Mouse (Mus musculus): ENCODE results near the gene Tas1r2. TPM values are rescaled to one million over a fixed set of nuclear protein-coding genes. Genes with fewer than 3 reads are reported as not detected.
A peak's percentile ranks its signal among the peaks of the same experiment; 100 is the strongest.

Tas1r2 gene
- polyA plus RNA-seq, 1 experiment from 2014 or later: not detected

- WGBS: 56% methylated on average over 6 of the region's 6 CpGs
- peaks cover 38% of the 10 kb centered on the region for H3K27me3 ChIP-seq
- peaks cover 48% of the 10 kb centered on the region for H3K4me1 ChIP-seq (replicated peaks)
- H3K4me2 ChIP-seq: no peak overlapping the region
- no peak overlapping the region for H3K4me3 ChIP-seq
- H3K27ac ChIP-seq: no peak overlapping the region
- H3K36me3 ChIP-seq: peaks cover 33% of the 10 kb centered on the region
- H3K9me3 ChIP-seq: no peaks in the 10 kb centered on the region
- no peak overlapping the region for H3K9ac ChIP-seq
- ATAC-seq (ENCODE audit: low FRiP score): no peak
Observed at GRCm38 (mm10) chr4:139640775-139641174, 12.6 kb upstream of the Tas1r2 start.

- Histone ChIP-seq H3K9me3 (no peaks in the 10 kb centered on the region), H3K9ac (peak overlapping the region; percentile 65), H3K4me3 (peak overlapping the region; percentile 17), H3K27me3 (peaks cover 36% of the 10 kb centered on the region), H3K4me2 (peak overlapping the region; percentile 45), H3K4me1 (replicated peaks) (peaks cover 43% of the 10 kb centered on the region), H3K36me3 (peaks cover 36% of the 10 kb centered on the region), H3K27ac (0 out of 2 replicates have a peak overlapping the region, but pooled peaks have one; percentile 19)
- ATAC-seq (ENCODE audit: low FRiP score): 0 out of 2 replicates have a peak, but pooled peaks have one; percentile 8
- WGBS: 2% methylated on average over 29 of the region's 30 CpGs
Observed at GRCm38 (mm10) chr4:139641829-139642425, 11.4 kb upstream of the Tas1r2 start.

- no peak overlapping the region for H3K27ac ChIP-seq
- H3K4me2 ChIP-seq: no peak overlapping the region
- H3K9ac ChIP-seq: no peak overlapping the region
- peaks cover 43% of the 10 kb centered on the region for H3K4me1 ChIP-seq (replicated peaks)
- 16% methylated on average over 9 of the region's 9 CpGs for WGBS
- H3K9me3 ChIP-seq: no peaks in the 10 kb centered on the region
- ATAC-seq (ENCODE audit: low FRiP score): peak; percentile 37; the same call in 1 of the 2 replicates
- no peak overlapping the region for H3K4me3 ChIP-seq
- H3K36me3 ChIP-seq: peaks cover 43% of the 10 kb centered on the region
- H3K27me3 ChIP-seq: peaks cover 34% of the 10 kb centered on the region
Observed at GRCm38 (mm10) chr4:139643972-139644371, 9.4 kb upstream of the Tas1r2 start.

GRCm38 (mm10) chr4:139646916-139647315, 6.4 kb upstream of the Tas1r2 start:
- no peak overlapping the region for H3K4me3 ChIP-seq
- WGBS: 86% methylated on average over 7 of the region's 7 CpGs
- H3K27me3 ChIP-seq: peaks cover 23% of the 10 kb centered on the region
- H3K4me2 ChIP-seq: no peak overlapping the region
- peaks cover 44% of the 10 kb centered on the region for H3K36me3 ChIP-seq
- no peaks in the 10 kb centered on the region for H3K9me3 ChIP-seq
- no peak for ATAC-seq (ENCODE audit: low FRiP score)
- no peak overlapping the region for H3K27ac ChIP-seq
- H3K4me1 ChIP-seq (replicated peaks): peaks cover 26% of the 10 kb centered on the region
- H3K9ac ChIP-seq: no peak overlapping the region

- Histone ChIP-seq H3K27ac (no peak overlapping the region), H3K36me3 (peaks cover 29% of the 10 kb centered on the region), H3K4me3 (no peak overlapping the region), H3K9ac (no peak overlapping the region; the same call in 1 of the 2 replicates), H3K4me1 (replicated peaks) (peaks cover 13% of the 10 kb centered on the region; the same call in 1 of the 2 replicates), H3K4me2 (no peak overlapping the region), H3K9me3 (no peaks in the 10 kb centered on the region), H3K27me3 (no peaks in the 10 kb centered on the region; the same call in 1 of the 2 replicates)
- no peak for ATAC-seq (ENCODE audit: low FRiP score)
- WGBS: 73% methylated on average over 15 of the region's 15 CpGs
Observed at GRCm38 (mm10) chr4:139650086-139650743, 3.1 kb upstream of the Tas1r2 start.

GRCm38 (mm10) chr4:139650907-139651306, 2.4 kb upstream of the Tas1r2 start:
- Histone ChIP-seq H3K27me3 (no peaks in the 10 kb centered on the region; the same call in 1 of the 2 replicates), H3K27ac (no peak overlapping the region), H3K4me1 (replicated peaks) (peaks cover 13% of the 10 kb centered on the region; the same call in 1 of the 2 replicates), H3K4me3 (no peak overlapping the region), H3K36me3 (peaks cover 25% of the 10 kb centered on the region), H3K9ac (peak overlapping the region; percentile 53; the same call in 1 of the 2 replicates), H3K9me3 (no peaks in the 10 kb centered on the region), H3K4me2 (no peak overlapping the region)
- 37% methylated on average over 11 of the region's 11 CpGs for WGBS
- ATAC-seq (ENCODE audit: low FRiP score): no peak

- Histone ChIP-seq H3K4me1 (replicated peaks) (no peaks in the 10 kb centered on the region), H3K27me3 (0 out of 2 replicates have a peak, but pooled peaks cover 8% of the 10 kb centered on the region), H3K4me2 (no peak overlapping the region), H3K9ac (no peak overlapping the region), H3K36me3 (no peaks in the 10 kb centered on the region), H3K9me3 (no peaks in the 10 kb centered on the region), H3K4me3 (no peak overlapping the region), H3K27ac (no peak overlapping the region)
- 80% methylated on average over 14 of the region's 14 CpGs for WGBS
- no peak for ATAC-seq (ENCODE audit: low FRiP score)
Observed at GRCm38 (mm10) chr4:139661897-139662296, 8.6 kb downstream of the Tas1r2 start.

GRCm38 (mm10) chr4:139667632-139668031, 14.3 kb downstream of the Tas1r2 start:
- WGBS: 43% methylated on average over 6 of the region's 6 CpGs
- Histone ChIP-seq H3K4me1 (replicated peaks) (no peaks in the 10 kb centered on the region), H3K9me3 (no peaks in the 10 kb centered on the region), H3K4me3 (no peak overlapping the region), H3K27ac (no peak overlapping the region), H3K9ac (0 out of 2 replicates have a peak overlapping the region, but pooled peaks have one; percentile 19), H3K4me2 (no peak overlapping the region), H3K27me3 (peaks cover 18% of the 10 kb centered on the region; the same call in 1 of the 2 replicates), H3K36me3 (no peaks in the 10 kb centered on the region)
- no peak for ATAC-seq (ENCODE audit: low FRiP score)

GRCm38 (mm10) chr4:139669847-139670246, 16.5 kb downstream of the Tas1r2 start:
- ATAC-seq (ENCODE audit: low FRiP score): peak; percentile 17; the same call in 1 of the 2 replicates
- peaks cover 17% of the 10 kb centered on the region; the same call in 1 of the 2 replicates for H3K27me3 ChIP-seq
- no peaks in the 10 kb centered on the region for H3K9me3 ChIP-seq
- no peak overlapping the region for H3K4me3 ChIP-seq
- WGBS: 24% methylated on average over 6 of the region's 6 CpGs
- no peaks in the 10 kb centered on the region for H3K36me3 ChIP-seq
- no peaks in the 10 kb centered on the region for H3K4me1 ChIP-seq (replicated peaks)
- no peak overlapping the region for H3K27ac ChIP-seq
- H3K9ac ChIP-seq: no peak overlapping the region
- H3K4me2 ChIP-seq: no peak overlapping the region

- peaks cover 4% of the 10 kb centered on the region; the same call in 1 of the 2 replicates for H3K4me1 ChIP-seq (replicated peaks)
- no peak overlapping the region for H3K27ac ChIP-seq
- H3K4me2 ChIP-seq: no peak overlapping the region
- no peak for ATAC-seq (ENCODE audit: low FRiP score)
- 47% methylated on average over 9 of the region's 9 CpGs for WGBS
- H3K4me3 ChIP-seq: no peak overlapping the region
- H3K9me3 ChIP-seq: peaks cover 7% of the 10 kb centered on the region; the same call in 1 of the 2 replicates
- H3K36me3 ChIP-seq: no peaks in the 10 kb centered on the region
- H3K27me3 ChIP-seq: peaks cover 16% of the 10 kb centered on the region; the same call in 1 of the 2 replicates
- H3K9ac ChIP-seq: no peak overlapping the region
Observed at GRCm38 (mm10) chr4:139675696-139676095, 22.4 kb downstream of the Tas1r2 start.

- H3K4me1 ChIP-seq (replicated peaks): no peaks in the 10 kb centered on the region
- no peak overlapping the region for H3K4me2 ChIP-seq
- 81% methylated on average over 22 of the region's 22 CpGs for WGBS
Observed at GRCm38 (mm10) chr4:139683728-139684638, 30.6 kb downstream of the Tas1r2 start.

More at GRCm38 (mm10) chr4:139683728-139684638, 30.6 kb downstream of the Tas1r2 start:
- H3K27me3 ChIP-seq: peaks cover 18% of the 10 kb centered on the region; the same call in 1 of the 2 replicates
- H3K27ac ChIP-seq: no peak overlapping the region
- no peaks in the 10 kb centered on the region for H3K36me3 ChIP-seq
- no peak for ATAC-seq (ENCODE audit: low FRiP score)
- no peak overlapping the region for H3K4me3 ChIP-seq
- H3K9me3 ChIP-seq: no peaks in the 10 kb centered on the region; the same call in 1 of the 2 replicates
- no peak overlapping the region for H3K9ac ChIP-seq
